Mouse (Mus musculus): ENCODE measurements at regions not wholly inside any gene's neighbourhood (a gene's known extent, or its start where the extent isn't known, plus 50 kb on each side); places are given as distances from the start of the nearest gene placed in this dataset.

- TF ChIP-seq CTCF (IDR thresholded peaks at IDR 0.05; ENCODE audit: control insufficient read depth, insufficient read depth, insufficient read length): no peak
- no peak for TF ChIP-seq USF1 (IDR thresholded peaks at IDR 0.05; ENCODE audit: low read depth)
- no peak for TF ChIP-seq MAX (IDR thresholded peaks at IDR 0.05)
Measured at GRCm38 (mm10) chr1:90690591-90691116, 87.9 kb downstream of the Cops8 start.

Measured in C2C12 (cell line).